Mouse (Mus musculus) hematopoietic stem cell, adult 5-6 weeks (primary cell): ENCODE data around the gene Armc6. TPM values are rescaled to one million over a fixed set of nuclear protein-coding genes. Genes with fewer than 3 reads are reported as not detected.

Experiments
- ATAC-seq, 2 experiments: fragments of 125-278 bp in 1 of 2; replicated peaks in 1 of 2; 2 replicates each; pipeline ENCODE4 v1.8.0; 2016 to 2017; ENCODE audit warnings: inconsistent platforms in 2 of 2, mild to moderate bottlenecking in 2 of 2, moderate number of reproducible peaks in 2 of 2, low read depth in 1 of 2, moderate TSS enrichment in 1 of 2; ENCODE audit not compliant: low FRiP score in 2 of 2, poor library complexity in 2 of 2, severe bottlenecking in 2 of 2, insufficient read depth in 1 of 2, low TSS enrichment in 1 of 2
- total RNA-seq: library from RNA; stranded (forward); fragments of 172-1452, 232-1000 nt; gene quantifications from 2 replicates; pipeline ENCODE4 v1.2.3, GENCODE M21; 2017

The Armc6 gene
- total RNA-seq = 3.4 and 4.3 TPM in 2 replicates

- peak; percentile 87 to 94 for ATAC-seq
Measured at GRCm38 (mm10) chr8:70234080-70234780, at the start of gene Armc6, which contains the start of gene Sugp2. Gene Armc6, minus strand, starts transcription at chr8:70234466. Gene Sugp2, plus strand, starts transcription at chr8:70234226.

DNA sequence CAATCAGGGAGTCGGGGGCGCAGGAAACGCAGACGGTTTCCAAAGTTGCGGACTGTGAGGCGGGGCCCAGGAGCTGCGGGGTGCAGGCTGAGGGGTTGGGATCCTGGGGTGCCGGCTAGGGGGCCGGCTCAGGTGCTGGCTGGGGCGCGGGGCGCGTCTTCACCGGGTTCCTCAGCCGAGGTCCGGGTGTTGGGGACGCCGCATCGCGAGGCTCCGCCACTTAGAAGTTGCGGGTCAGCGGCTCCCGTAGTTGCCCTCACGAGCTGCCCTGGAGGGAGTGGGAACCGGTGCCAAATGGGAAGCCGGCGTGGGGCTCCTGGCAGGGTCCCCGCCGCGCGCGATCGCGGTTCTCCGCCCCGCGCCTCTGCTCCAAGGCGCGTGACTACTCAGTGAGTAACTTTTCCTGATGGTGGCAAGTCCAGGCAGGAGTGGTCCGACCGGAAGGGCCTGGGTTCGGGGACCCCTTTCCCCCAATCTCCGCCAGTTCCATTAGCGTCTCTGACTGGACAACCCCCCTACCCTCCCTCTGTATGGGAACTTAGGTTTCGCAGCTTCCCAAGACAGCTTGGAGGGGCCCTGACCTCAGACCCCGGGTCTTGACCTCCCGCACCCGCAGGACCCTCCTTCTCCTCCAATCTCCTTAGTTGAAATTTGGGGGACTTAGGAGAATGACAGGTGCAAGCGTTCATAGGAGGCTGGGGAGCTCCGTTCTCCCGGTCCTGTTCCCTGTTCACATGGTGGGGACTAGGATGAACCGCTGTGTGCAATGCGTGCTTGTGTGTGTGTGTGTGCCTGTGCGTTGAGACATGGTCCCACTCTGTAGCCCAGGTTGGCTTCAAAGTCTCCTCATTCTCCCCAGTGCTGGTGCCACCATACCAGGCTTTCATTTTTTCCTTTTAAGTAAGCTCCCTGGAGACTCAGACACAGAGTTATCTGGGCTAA, 49.1 kb upstream of the Armc6 start:
- ATAC-seq = no peak

GRCm38 (mm10) chr8:70282603-70283135, 48.4 kb upstream of the Armc6 start, which contains the start of gene Homer3:
Gene Homer3, plus strand, starts transcription at chr8:70282827.
- peak; percentile 85 to 90 for ATAC-seq

DNA sequence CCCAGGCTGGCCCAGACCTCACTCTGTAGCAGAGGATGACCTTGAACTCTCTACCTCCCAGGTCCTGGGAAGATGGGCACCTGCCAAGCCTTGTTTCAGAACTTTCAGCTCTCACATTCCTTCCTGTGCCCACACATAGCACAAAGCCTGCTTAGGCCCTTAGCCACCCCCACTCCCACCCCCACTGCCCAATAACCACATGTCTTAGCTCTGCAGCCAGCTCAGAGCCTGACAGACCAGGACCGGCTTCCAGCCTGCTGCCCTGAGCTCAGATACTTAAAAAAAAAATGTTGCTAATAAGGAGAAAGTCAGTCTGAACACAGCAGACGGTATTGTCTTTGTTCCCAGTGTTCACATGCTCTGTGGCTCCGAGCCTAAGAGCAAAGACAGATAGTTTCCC, 46.7 kb upstream of the Armc6 start:
- ATAC-seq = no peak

- no peak for ATAC-seq
Measured at GRCm38 (mm10) chr8:70279266-70279665, 45.0 kb upstream of the Armc6 start.

GRCm38 (mm10) chr8:70278175-70278574, 43.9 kb upstream of the Armc6 start:
- ATAC-seq = no peak

GRCm38 (mm10) chr8:70276476-70276875, 42.2 kb upstream of the Armc6 start:
- ATAC-seq = peak; percentile 68 to 69

DNA sequence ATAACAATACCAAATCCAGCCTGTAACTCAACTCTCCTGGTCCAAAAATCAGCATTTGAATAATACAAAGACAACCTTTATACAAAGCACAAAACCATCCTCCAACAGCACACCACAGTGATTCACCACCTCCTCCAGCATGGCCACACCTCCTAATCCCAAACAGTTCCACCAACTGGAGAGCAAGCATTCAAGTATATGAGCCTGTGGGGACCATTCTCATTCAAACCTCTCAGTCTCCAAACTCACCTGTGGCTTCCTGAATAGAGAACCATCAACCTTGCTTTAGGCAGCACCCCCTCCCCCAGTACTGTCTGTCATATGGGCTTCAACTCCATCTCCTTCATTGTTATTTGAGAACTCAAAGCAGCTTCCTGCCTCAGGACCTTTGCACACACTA, 40.1 kb upstream of the Armc6 start:
- ATAC-seq = no peak

DNA sequence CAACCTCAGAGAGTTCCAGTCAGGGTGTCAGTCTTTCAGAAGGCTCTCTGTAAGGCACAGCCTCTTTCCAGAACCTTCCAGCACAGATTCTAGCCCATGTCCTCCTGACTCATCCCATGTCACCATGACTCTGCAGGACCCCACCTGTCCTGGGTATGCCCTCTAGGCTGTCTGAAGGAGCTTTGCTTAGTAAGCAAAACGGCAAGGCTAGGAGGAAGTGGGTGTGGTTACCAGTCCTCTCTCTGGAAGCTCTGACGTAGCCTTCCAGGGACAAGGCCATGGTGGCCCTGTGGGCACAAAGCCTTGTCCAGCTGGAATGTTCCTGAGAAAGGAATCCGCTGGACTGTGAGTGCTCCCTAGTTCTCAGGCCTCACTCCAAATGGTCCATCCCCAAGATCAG, 38.7 kb upstream of the Armc6 start:
- ATAC-seq = peak; percentile 34 to 43

GRCm38 (mm10) chr8:70268799-70269565, 34.7 kb upstream of the Armc6 start:
- peak; percentile 54 to 66 for ATAC-seq

- ATAC-seq = no peak
Measured at GRCm38 (mm10) chr8:70268311-70268710, 34.0 kb upstream of the Armc6 start.

GRCm38 (mm10) chr8:70267674-70268073, 33.4 kb upstream of the Armc6 start:
- no peak for ATAC-seq

- ATAC-seq = peak in 1 of 2 experiments; percentile 21; a peak in 1 of 4 replicates
Measured at GRCm38 (mm10) chr8:70259043-70259442, 24.8 kb upstream of the Armc6 start.

GRCm38 (mm10) chr8:70258600-70258999, 24.3 kb upstream of the Armc6 start:
- no peak for ATAC-seq

DNA sequence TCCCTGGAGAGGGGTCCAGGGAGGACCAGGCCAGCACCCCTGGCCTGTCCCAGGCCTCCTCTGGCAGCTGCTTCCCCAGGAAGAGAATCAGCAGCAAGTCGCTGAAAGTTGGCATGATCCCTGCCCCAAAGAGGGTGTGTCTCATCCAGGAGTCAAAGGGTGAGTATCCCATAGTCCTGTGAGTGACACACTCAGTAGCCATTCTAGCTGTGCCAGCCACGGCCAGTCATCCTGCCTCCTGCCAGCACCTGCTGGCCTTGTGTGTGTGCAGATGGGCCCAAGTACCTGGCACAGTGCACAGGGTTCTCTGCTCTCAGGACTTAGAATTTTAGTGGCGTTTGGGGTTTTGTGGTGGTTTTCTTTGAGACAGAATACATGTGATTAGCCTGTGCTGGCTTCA, 23.2 kb upstream of the Armc6 start:
- no peak for ATAC-seq

GRCm38 (mm10) chr8:70254628-70255027, 20.4 kb upstream of the Armc6 start:
- no peak for ATAC-seq

GRCm38 (mm10) chr8:70247841-70248240, 13.6 kb upstream of the Armc6 start:
- ATAC-seq = no peak
